Mouse (Mus musculus) gastrocnemius, postnatal 10 days (tissue): ENCODE results near the gene Tnrc18. TPM values are rescaled to one million over a fixed set of nuclear protein-coding genes. Genes with fewer than 3 reads are reported as not detected.

Source experiments
- DNase-seq: peaks from one replicate; pipeline ENCODE4 v3.0.0; 2021; ENCODE audit warnings: mixed read lengths
- total RNA-seq, 2 experiments: library from RNA; stranded (reverse); gene quantifications; 2 replicates each; pipeline ENCODE4 v1.2.3; 2021

The Tnrc18 gene
- total RNA-seq, 2 experiments from 2014 or later = 44.8 to 64.7 TPM

DNA sequence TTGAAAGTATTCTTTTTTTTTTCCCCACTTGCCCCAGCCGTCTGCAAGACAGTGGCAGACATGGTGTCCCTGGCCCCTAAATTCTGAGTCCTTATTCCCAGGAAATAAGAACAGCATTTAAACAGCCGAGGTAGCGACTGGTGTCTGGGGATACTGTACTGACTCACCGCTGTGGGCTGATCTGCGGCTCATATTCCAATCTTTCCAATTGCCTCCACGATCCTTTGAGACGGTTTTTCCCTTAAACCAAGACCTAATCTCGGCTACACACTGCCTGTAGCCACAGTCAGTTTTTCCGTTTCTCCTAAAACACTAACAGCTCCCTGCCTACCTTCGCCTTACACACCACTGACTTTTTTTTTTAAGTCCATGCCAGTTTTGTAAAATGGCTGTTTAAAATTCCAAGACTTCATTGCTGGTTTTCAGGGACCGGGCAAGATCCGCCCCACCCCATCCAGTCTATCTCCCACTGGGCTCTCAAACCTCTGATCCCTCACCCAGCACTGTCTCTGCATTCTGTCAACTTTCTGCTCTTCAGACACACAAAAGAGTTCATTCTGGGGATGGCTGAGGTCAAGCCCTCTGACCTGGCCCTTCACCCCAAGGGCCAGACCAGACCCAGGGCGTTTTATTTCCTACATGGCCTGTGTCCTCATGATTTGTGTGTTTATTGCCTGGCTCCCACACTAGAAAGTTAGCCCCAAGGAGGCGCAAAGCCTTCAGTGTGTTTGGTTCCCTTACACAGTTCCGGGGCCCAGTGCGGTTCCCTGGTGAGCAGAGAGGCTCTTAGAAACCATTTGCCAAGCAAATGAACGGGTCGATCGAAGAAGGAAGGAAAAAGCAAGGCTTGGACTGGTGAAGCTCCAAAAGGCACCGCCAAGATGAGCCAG is 6.5 kb downstream of the Tnrc18 start:
- DNase-seq = no peak

DNA sequence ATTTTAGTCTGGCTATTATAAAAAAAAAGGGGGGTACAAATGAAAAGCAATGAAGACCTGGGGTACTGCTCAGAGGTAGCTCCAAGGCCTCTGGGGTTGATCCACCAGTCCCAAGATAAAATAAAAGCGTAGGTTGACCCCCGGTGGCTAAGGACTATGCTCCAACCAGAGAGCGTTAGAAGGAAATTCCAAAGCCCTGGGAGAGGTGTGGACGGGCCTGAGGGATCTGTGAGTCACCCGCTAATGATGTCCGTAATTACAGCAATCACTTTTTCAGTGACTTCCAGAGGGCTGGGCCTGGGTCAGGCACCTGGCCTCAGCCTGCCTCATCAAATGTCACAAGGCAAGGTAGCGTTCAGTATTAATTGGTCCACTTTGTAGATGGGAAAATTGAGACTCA is 9.8 kb downstream of the Tnrc18 start:
- no peak for DNase-seq

DNA sequence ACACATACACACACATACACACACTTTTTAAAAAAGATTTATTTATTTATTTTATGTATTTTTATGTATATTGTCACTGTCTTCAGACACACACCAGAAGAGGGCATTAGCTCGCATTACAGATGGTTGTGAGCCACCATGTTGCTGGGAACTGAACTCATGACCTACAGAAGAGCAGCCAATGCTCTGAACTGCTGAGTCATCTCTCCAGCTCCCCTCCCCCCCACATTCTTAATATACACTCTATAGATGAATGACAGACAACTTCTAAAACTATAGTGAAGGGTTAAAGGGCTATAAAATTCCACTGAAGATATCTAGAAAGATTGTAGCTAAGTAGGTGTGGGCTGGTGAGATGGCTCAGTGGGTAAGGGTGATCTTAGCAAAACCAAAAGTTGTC is 13.7 kb downstream of the Tnrc18 start:
- no peak for DNase-seq

DNA sequence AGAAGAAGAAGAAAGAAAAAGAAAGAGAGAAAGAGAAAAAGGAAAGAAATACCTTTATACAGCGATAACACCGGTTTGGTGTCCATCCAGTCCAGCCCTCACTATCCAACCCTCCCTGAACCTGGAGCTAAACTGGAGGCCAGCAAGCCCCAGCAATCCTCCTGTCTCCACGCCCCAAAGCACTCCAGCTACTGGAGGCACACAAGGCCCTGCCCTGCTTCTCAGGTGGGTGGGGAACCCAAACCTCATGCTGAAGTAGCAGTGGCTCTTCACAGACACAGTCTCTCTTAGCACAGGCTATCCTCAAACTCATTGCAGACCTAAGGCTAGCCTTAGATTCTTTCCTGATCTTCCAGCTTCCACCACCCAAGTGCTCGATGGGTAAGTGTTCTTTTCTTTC is 14.6 kb downstream of the Tnrc18 start:
- no peak for DNase-seq

DNA sequence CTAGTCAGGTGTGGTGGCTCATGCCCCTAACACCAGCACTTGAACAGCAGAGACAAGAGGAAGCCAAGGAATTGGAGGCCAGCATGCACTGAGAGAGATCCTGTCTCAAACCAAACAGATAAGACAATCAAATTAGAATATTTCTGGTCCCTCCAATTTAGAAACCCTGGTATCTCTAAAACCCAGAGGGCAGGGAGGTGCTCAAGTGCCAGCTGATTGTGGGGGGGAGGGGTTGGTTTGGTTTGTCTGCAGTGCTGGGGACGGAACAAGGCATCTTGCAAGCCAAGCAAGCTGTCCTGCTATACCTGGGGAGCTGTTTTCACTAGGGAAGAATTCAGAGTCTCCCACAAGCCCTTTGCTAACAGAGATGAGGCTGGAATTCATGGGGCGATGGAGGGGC is 15.5 kb downstream of the Tnrc18 start:
- no peak for DNase-seq

DNA sequence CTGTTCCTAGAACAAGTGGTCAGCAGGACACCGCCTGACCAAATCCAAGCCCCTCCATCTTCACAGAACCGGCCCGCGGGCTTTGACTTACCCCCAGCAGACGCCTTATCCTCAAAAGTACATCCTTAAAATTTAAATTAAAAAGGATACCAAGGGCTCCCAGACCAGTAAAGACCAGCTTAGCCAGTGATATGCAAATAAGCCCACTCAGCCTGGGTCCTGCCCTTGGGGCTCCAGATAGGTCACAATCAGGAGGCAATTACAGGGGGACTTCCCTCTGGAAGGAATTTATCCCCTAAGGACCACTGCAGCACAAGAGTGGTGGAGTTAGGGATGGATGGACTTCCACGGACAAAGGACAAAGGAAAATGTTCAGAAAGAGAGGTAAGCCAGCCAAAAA is 16.8 kb downstream of the Tnrc18 start:
- DNase-seq = no peak

DNA sequence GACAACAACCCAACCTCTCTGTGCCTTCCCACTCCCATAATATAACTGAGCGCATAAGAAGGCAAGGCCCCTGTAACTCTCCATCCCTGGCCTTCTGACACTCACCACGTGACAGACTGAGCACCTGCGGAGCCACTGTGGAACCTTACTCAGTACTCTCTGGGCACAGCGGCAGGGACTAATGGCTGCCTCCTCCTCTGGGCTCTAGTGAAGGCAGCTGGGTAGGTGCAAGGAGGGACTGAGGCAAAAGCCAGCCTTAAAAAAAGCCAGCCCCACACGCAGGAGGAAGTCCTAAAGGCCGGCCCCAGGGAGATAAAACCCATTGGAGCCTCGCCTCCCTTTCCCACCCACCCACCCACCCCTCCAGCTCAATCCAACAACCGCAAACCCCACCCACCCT is 17.3 kb downstream of the Tnrc18 start:
- DNase-seq = no peak

DNA sequence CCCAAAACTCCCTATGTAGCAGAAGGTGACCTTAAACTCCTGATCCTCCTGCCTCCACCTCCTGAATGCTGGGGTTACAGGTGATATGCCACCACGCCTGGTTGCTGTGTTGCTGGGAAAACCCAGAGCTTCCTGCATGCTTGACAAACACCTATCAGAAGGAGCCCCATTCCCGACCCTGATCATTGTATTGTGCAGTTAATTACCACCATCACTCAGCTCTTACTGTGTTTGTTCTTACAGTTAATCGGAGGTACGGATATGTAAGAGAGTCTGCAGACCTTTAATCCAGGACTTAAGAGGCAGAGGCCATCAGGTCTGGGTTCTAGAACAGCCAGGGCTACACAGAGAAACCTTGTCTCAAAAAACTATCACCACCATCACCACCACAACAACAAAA is 18.2 kb downstream of the Tnrc18 start:
- no peak for DNase-seq

DNA sequence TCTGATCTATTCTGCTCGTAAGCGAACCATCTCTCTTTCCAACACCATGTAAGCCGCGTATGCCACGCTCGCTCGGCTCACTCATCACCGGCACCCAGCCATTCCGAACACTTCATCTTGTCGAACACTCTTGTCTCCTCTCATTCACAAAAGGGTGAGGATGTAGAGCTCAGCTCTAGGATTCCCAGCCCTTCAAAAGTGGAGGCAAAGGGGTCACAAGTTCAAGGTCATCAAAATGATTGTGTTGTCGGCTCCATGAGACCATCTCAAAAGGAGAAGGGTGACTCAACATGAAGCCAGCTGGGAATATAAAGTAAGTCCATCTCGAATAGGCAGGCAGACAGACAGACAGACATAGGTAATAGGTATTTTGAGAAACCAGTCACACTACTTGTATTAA is 19.3 kb downstream of the Tnrc18 start:
- DNase-seq = no peak

DNA sequence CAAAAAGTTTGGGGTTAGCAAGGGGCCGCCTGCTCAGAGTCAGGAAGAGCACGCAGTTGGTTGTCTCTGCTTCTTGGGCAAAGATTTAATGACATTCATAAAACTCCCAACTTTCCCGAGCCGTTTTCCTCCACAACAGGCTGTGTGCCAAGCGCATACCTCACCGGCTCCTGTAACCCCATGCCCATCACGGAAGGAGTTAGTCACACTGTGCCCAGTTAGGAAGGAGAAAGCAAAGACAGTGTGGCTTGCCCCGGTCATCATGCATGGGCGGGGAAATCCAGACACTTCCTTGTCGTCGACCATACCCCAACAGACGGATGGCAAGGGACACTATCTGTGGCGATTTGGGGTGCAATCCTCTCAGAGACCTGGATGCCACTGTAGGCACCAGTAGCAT is 19.8 kb downstream of the Tnrc18 start:
- DNase-seq = peak; percentile 19

DNA sequence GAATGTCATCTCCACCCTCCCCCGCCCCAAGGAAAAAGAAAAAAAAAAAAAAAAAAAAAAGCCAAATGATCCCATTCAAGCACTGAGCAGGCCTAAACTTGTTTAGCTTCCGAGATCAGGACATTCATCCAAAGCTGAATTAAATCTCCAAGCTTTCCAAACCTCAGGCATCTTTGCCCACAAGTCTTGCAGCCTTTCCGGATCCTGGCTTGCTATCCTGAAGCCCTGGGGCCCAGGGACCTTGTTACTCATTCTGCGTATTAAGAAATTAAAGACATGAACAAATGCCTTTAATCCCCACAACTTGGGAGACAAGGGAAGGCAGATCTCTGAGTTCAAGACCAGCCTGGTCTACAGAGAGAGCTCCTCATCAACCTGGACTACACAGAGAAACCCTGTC is 20.5 kb downstream of the Tnrc18 start:
- no peak for DNase-seq

DNA sequence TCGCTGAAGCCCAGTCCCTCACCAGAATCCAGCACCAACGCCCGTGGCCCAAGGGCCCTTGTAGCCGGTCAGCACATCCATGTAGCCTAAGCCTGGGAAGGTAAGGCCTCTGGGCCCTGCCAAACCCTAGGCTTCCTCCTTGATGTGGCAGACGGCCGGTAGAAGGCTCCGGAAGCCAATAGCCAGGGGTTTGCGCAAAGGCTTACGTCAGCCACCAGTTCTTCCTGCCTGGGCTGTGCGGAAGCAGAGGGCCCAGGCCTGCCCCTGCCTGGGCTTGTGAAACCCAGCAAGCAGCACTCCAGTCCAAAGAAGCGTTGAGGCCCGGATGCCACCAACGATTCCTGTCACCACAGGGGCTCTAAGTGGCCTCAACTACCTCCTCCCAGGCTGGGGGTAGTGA is 22.9 kb downstream of the Tnrc18 start:
- no peak for DNase-seq

DNA sequence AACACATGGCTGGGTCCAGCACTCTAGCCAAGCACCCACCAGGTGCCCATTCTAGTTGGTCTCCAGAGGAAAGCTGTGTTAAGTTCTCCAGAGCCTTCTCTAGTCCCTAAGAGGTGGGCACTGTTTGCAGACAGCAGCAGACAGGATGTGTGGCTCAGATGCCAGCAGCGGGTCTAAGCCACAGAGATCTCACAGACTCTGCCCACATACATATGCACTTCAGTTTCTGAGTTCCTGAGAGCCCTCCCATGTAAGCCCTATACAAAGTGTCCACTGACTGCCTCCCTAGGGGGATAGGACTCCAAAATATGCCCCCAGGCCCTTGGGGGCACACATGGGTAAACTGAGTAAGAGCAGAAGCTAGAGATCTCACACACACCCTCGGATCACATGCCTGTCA is 23.3 kb downstream of the Tnrc18 start:
- no peak for DNase-seq

DNA sequence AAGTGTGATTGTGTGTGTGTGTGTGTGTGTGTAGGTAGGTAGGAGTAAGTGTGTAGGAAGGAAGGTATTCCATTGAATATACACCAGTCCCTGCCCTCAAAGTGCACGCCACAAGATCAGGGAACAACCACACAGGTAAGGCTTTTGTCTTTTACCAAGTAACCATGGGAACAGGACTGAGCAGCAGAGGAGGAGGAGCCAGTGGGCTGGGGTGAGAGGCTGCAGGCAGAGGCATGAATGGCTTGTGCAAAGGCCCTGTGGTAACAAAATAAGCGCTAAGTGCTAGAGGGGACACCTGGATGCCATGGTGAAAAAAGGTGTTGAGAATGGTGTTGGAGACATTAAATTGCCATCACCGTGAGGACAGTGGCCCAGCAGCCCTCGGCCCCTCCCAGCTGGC is 24.9 kb downstream of the Tnrc18 start:
- DNase-seq = no peak

DNA sequence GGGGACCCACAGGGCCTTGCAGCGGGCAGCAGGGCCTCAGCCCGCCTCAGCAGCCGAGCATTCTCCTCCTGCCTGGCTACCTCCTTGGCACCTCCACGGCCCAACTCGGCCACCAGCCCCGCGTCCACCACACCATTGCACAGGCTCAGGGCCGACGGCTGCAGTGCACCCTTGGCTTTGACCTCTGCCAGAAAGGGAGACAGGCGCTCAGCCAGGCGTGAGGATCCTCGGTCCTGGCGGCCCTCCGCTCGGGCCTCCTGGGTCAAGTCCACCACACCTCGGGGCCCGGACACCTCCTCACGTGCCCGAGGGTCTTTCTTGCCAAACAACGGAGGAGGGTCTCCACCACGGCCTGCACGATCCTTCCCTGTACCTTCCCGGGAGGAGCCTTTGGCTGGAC is 29.2 kb downstream of the Tnrc18 start:
- DNase-seq = no peak

DNA sequence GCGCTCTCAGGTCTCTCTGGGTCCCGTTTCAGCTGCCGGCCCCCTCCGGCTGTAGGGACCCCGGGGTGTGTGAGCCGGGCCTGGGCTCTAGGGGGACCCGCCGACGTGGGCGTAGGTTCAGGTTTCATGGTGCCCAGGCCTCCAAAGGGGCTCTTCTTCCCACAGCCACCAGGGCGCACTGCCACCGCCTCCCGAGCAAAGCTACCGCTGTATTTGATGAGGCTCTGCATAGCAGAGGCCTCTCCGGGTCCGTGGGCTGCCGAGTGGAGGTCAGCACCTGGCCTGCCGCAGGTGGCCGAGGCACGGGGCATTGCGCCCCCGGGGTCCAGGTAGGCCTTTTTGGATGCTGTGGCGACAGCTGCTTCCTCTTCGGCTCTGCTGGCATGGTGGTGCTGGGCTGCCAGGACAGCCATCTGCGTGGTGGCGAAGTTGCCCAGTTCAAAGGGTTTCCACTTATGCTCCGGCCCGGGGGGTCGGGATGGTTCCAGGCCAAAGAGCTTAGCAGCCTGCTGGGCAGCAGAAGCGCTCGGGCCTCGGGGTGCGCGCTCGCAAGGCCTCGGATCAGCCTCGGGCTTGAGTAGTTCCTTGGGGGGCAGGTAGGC is 30.1 kb downstream of the Tnrc18 start:
- no peak for DNase-seq

DNA sequence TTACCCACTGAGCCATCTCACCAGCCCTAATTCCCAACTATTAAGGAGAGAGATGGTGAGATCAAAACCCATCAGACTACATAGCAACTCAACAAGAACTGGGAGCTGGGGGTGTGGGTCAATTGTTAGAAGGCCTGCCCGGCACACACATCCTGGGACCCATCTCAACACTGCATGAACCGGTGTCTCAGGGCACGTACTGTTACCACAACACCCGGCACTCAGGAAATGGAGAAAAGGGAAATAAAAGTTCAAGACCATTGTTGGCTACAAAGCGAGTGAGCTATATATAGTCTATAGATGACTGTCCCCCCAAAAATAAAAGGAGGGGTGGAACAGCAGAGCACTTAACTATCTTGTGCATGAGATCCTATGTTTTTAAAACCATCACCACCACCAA is 30.8 kb downstream of the Tnrc18 start:
- no peak for DNase-seq

DNA sequence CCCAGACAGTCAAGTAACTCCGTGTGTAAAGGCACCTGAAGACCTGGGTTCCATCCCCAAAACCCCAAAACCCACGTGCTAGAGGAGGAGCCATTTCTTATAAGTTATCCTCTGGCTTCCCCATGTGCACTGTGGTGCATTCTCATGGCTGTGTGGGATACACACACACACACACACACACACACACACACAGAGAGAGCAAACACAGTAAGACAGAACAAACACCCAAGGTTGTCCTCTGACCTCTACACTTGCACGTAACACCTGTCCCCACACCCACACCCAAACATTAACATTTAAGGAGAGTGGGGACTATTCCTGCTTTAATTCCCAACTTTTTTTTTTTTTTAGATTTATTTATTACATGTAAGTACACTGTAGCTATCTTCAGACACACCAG is 31.2 kb downstream of the Tnrc18 start:
- DNase-seq = no peak

DNA sequence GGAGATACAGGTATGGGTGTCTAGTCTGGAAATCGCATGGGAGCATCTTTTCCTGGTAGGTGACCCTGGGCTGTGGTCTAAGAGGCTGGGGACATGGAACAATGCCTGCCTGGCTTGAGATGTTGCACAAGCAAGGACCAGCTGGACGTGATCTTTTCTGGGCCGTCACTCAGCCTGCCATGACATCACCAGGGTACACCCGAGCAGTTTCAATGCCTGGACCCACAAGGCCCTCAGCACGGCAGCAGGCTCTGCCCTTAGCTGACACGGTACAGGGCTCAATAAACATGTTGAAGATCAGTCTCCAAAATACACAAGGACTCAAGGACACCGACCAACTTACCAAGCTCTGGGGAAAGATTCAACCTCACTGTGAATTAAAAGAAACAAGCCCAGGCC is 34.3 kb downstream of the Tnrc18 start:
- no peak for DNase-seq

DNA sequence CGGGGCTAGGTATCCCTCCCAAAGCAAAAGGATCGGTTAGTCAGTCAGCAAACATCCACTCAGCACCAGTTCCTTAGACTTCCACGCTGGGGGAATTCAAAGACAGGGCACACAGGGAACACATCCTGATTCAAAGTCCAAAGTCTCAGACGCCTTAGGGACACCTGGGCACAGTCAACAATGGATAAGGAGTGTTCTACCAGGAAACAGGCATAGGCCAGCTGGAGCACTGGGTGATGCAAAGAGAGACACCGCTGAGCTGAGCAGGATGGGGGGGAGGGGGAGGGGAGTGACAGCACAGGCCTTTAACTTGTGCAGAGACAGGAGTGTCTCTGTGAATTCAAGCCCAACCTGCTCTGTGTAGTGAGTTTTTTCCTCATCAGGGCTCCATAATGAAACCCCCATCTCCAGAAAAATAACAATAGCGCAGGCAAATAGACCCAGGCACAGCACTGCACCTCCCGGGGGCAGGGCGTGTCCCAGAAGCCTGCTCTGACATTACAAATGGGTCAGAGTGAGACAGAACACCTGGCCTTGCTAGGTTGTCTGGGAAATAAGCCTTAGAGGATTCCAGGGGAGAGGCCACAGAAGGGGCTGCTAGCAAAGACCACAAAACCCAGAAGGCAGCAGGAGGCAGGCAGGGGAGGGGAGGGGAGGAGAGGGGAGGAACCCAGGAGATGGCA is 34.9 kb downstream of the Tnrc18 start:
- DNase-seq = no peak

DNA sequence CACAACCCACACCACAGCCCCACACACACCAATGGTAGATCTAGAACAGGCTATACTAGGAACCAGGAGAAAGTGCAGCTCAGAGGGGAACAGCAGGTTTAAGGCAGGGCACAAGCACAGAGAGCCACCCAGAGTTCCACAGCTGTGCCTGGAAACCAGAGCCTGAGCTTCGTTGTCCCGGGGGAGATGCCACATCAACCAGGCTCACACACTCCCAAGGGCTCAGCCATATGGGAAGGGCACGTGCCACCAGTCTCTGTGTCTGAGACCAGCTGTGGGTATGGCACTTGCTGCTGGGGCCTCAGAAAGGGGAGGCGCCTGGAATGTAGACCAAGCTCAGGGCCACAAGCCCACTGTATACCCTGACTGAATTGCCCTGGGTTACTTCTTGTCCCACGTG is 36.9 kb downstream of the Tnrc18 start:
- no peak for DNase-seq

DNA sequence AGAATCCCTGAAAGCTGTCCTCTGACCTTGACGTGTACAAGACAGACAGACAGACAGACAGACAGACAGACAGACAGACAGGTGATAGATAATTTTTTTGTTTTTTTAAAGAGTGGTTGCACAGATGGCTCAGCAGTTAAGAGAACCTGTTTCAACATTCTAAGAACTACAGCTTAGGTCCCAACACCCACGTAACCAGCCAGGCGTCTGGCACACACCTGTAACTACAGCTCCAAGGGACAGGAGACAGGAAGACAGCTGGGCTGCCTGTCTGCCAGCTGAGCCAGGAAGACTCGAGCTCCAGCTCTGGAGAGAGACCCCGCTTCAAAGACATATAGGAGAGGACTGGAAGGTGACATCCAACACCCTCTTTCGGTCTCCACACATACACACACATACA is 38.6 kb downstream of the Tnrc18 start:
- no peak for DNase-seq

DNA sequence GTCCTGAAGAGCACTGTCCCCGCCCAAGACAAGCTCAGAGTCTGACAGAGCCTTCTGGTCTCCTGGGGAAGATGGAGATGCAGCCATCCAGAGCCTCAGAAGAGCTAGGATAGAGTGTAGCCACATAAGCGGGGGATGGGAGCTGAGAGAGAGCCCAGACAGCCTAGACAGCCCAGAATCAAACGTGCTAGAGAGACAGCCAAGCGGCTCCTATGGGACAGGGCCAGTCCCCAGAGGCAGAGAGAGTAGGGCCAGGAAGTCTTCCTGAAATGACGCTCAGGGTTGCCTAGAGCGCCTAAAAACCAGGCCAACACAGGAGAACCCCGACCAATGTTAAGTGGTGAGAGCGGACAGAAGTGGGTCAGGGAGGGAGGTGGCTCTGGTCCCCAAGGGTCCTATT is 39.3 kb downstream of the Tnrc18 start:
- DNase-seq = no peak

DNA sequence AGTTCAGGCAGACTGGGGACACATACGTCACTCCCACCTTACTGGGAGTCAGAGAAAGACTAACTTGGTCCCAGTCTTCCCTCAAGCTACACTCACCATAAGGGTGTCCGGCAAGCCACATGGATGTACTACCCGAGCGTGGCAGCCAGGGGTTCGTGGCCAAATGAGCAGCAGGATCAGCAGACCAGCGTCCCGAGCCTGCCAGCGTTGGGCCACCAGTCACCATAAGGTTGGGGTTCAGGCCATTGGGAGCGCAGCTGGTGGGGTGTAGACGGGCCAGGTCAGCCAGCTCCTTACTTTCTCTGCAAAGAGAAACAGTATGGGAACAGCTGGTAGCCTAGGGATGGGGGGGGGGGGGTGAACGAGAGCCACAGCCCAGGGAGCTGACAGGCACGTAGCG is 41.4 kb downstream of the Tnrc18 start:
- DNase-seq = no peak
